Mouse (Mus musculus) hindlimb bud, embryonic 11.5 days (tissue): ENCODE results near the gene Rpl3.
A peak's percentile ranks its signal among the peaks of the same experiment; 100 is the strongest.

ENCODE experiments used
- DNase-seq: peaks from one replicate; pipeline ENCODE4 v3.0.0-alpha.2; 2012; ENCODE audit warnings: low read depth, low spot score; ENCODE audit errors: extremely low spot score

The Rpl3 gene

DNA sequence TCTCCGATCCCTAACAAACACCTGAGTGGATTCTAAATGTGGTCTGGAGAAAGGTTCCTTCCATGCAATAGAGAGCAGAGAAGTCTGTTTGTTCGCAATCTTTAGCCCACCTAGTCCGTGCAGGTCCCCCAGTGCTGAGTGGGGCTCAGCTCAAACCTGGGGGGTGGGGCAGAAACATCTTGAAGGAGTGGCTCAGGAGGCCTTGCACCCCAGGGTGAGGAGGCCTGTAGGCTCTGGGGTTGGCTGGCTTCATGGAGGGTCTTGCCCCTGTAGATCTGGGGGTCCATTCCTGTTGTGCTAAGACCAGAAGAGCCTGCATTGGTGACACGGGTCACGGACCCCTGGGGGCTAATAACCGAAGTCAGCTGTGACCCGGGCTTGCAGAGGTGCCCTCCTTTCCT lies 373 bp upstream of the Rpl3 start:
- DNase-seq = no peak

DNA sequence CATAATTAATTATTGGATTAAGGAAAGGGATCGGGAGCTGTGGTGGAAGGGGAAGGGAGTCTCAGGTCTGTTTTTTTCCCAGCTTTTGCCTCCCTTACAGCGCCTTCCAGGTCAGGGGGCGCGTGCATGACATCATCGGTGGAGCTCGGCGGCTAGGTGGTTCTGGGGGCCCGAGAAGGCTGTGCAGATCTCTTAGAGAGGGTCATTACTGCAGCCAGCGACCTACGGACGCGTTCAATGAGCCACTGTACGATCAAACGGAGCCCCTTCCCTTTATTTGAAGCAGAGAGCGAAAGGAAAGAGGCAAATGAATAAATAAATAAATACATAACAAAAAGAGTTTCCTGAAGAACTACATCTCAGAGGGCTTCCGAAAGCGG lies 937 bp downstream of the Rpl3 start:
- no peak for DNase-seq

DNA sequence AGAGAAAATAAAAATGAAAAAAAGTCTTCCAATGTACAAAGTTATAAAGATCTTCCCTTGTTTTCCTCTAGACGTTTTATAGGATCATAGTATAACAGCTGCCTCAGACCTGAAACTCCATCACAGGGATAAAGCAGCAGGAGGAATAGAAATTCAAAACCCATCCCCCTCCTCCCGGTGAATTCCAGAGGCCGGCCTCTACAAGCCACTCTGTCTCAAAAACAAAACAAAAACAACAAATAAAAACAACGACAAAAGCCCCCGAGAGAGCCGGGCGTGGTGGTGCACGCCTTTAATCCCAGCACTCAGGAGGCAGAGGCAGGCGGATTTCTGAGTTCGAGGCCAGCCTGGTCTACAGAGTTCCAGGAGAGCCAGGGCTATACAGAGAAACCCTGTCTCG lies 1.5 kb downstream of the Rpl3 start:
- no peak for DNase-seq

DNA sequence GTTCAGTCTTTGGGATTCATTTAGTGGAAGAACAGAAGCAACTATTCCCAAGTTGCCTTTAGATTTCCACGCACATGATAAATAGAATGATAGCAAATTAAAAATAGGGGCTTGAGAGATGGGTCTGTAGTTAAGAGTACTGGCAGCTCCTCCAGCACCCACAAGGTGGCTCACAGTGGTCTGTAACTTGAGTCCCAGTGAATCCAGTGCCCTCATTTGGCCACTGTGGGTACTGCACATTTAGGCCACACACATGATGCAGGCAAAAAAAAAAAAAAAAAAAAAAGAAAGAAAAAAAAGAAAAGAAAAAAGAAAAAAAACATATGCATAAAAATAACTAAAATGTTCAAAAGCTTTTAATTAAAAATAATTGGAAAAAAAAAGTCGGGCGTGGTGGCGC lies 3.0 kb downstream of the Rpl3 start:
- peak; percentile 96 for DNase-seq

GRCm38 (mm10) chr15:80087406-80088012 lies 4.2 kb downstream of the Rpl3 start:
- no peak for DNase-seq

DNA sequence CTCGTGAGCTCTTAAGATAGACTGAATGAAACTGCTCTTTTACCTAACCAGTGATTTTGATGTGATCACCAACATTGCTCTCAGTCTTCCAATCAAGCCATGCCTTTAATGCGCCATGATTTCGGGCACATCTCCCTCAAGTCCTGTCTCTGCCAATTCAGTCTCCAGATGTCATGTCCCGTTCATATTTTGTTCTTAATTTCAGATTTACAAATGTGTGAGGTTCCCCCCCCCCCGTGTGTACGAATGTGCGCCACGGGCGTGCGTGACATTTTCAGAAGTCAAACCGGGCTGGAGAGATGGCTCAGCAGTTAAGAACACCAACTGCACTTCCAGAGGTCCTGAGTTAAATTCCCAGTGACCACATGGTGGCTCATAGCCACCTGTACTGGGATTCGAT lies 7.9 kb downstream of the Rpl3 start:
- DNase-seq = no peak

DNA sequence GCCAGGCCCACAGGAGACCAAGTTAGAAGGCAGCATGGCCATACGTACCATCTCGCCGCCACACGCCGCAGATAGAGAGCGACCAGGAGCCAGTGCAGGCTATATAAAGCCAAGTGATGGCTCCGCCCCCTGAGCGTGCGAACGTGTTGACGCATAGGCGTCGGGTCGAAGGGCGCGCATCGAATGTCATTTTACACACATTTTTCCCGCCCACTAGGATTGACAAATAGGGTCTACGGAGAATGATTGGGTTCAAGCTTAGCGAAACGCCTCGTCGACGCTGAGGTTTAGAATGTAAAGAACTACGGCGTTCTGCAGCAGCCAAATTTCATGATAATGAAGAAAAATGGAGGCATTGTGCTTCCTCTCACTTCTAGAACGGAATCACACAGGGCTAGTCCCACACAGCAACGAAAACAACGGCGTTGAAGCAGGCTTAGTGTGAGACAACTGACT lies 8.4 kb downstream of the Rpl3 start:
- DNase-seq = peak; percentile 99

DNA sequence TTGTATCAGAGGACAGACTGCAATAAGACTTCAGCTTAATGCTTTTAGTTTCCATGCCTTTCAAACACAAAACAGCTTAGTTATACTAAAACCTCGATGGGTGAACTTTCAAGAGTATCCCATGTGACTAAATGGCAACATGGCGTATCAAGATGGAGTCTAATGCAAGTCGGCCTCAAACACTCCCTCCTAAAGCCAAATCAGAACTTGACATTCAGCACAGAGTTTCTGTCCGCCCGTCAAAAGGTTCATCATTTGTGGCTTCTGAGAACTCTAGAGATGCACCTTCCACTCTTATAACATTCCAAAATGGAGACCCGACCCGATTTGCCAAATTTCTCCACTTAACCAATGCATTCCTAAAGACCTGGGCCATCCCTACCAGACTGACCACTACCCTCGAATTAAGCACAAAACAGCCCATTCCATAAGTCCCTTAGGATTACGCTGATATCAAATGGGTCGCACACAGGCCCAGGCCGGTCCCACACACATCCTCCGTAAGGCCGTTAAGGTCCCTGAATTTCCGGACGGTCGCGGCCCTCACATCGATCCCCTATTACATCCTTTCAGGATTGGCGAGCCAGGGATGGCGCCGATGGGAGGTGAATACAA lies 8.9 kb downstream of the Rpl3 start:
- DNase-seq = no peak

GRCm38 (mm10) chr15:80081801-80082546 lies 9.7 kb downstream of the Rpl3 start:
- DNase-seq = no peak

DNA sequence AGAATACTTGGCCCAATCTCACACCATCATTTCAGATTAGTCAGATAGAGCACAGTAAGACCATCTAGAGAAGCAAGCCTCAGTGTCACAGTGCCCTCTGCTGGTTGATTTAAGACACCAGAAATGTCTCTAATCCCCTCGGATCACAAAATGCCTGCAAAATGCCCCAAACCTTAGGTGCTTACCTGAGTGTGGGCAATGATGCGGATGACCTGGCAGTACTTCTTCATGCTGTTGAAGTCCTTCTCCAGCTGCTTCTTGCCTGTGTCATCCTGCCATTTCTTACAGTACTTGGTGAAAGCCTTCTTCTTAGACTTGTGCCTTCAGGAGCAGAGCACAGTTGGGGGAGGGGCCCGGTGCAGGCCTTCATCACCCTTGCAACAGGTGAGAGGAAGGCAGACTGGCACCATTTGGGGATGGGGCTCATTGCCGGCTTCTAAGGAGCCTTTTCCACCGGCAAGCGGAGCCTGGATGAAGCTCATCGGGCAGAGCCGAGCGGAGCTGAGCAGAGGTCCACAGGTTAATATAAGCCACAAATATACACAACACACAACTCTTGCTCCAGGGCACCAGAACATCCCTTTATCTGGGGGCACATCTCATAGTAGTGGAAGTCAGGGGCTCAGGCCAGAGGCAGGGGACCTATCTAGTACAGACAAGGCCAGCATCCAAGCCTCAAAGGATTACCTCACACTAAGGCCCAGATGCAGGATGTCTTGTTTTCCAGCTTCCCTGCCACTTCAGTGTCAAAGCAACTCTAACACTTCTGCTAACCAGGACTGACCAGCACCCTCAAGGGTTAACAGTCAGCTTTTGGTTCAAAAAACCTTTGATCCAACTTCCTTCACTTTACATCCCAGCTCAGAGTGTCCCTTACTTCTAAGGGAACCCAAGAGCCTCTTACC lies 10.7 kb downstream of the Rpl3 start:
- no peak for DNase-seq

DNA sequence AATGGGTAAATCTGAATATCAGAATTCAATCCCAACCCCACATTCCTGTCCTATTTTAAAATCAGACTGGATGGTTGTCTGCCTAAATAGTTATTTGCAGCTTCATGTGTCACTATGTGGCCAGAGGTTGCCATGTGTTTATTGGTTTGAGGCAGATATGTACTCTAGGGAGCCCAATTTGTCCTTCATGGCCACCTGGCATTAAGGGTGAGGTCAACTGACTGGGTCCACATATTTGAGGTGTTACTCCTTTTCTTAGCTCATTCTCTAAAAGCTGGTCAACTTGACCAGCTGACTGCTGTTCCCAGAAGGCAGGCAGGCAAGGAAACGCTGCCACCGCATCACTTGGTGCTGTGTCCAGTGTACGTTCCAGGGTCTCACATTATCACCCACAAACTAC lies 11.7 kb downstream of the Rpl3 start:
- DNase-seq = no peak

GRCm38 (mm10) chr15:80079129-80079668 lies 12.5 kb downstream of the Rpl3 start:
- no peak for DNase-seq

DNA sequence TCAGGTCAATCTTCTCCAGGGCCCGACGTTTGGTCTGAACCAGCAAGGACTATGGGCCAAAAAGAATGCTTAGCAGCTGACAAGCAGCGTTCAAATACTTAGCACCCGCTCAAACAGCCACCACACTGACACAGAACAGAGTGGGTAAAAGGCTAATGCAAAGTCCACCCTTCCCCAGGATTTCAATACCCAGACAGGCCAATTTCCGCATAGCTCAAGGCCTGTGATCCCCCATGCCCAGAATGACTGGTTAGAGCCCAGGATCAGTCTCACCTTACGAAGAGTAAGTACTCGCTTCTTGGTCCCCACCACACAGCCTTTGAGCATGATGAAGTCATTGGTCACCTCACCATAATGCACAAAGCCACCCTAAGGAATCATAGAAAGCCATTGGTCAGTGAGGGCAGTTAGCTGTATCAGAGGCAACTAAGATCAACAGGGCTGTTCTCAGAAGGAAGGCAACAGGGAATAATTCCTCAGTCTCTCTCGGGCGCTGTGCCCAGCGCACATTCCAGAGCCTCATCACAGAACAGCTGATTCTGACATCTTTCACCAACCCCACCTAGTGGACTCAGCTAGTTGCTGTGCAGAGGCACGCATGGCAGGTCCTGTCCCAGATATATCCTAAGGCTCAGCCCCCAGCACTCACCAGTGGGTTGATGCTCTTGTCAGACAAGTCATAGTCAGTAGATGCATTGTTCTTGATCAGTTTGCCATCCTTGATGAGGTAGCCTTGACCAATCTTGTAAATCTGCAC lies 13.4 kb downstream of the Rpl3 start:
- no peak for DNase-seq

- DNase-seq = no peak
Measured at GRCm38 (mm10) chr15:80076338-80077136, 15.1 kb downstream of the Rpl3 start.

GRCm38 (mm10) chr15:80075733-80076337 lies 15.8 kb downstream of the Rpl3 start:
- no peak for DNase-seq

- no peak for DNase-seq
Measured at GRCm38 (mm10) chr15:80075374-80075694, 16.3 kb downstream of the Rpl3 start.

- no peak for DNase-seq
Measured at GRCm38 (mm10) chr15:80074663-80075373, 16.9 kb downstream of the Rpl3 start.

DNA sequence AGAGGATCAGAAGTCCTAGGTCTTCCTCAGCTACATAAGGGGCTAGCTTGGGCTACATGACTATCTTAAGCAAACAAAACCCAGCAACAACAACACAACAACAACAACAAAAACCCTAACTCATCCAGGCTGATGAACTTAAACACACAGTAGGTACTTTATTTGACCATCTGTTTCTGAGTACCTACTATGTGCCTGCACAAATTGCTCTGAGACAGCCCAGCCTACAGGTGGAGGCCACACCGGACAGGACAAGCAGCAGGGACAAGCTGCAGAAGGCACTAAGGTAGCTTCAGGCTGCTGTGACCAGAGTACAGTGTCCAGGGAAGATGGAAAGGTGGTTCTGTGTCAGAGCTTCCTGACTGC lies 18.4 kb downstream of the Rpl3 start:
- DNase-seq = no peak
